Mouse (Mus musculus) adrenal gland, postnatal 25 days (tissue): ENCODE results near the gene Gm38392. TPM values are rescaled to one million over a fixed set of nuclear protein-coding genes. Genes with fewer than 3 reads are reported as not detected.

Source experiments
- DNase-seq: peaks from one replicate; pipeline ENCODE4 v3.0.0; 2021; ENCODE audit warnings: mixed read lengths
- microRNA-seq, 2 experiments: library from miRNA; unstranded; fragments of <30 nt; microRNA quantifications; one replicate each; pipeline ENCODE4 v1.2.0; 2021
- total RNA-seq: library from RNA; stranded (reverse); gene quantifications from 2 replicates; pipeline ENCODE4 v1.2.3, GENCODE M21; 2021

Gene Gm38392
- total RNA-seq, 1 experiment from 2014 or later = 1.6 TPM

GRCm38 (mm10) chr3:88199541-88200110 is 87.4 kb downstream of the Gm38392 start:
- no peak for DNase-seq

GRCm38 (mm10) chr3:88198505-88199020 is 88.4 kb downstream of the Gm38392 start:
- no peak for DNase-seq

- DNase-seq = no peak
Observed at GRCm38 (mm10) chr3:88197741-88198504, 89.1 kb downstream of the Gm38392 start.

Small RNA genes lying within 50 kb of the gene (microRNA-seq; reads per million reads assigned to microRNA genes)
- gene Gm25641 (0 reads per million in 2 experiments), gene Mir3093 (0 reads per million in 2 experiments), gene Mir9-1 (0 reads per million in 2 experiments)

Other genes starting within 250 kb of the Gm38392 start
- gene Gpatch4, start 244.1 kb downstream of the Gm38392 start, total RNA-seq = 14.1 and 23.4 TPM in 2 replicates
- gene Naxe, start 228.7 kb downstream of the Gm38392 start, total RNA-seq = 126 and 140 TPM in 2 replicates
- not detected in 2 replicates for gene Ttc24, start 208.9 kb downstream of the Gm38392 start, total RNA-seq
- 4.5 and 5.9 TPM in 2 replicates for gene Iqgap3, start 205.2 kb downstream of the Gm38392 start, total RNA-seq
- gene Mef2d, start 144.8 kb downstream of the Gm38392 start, total RNA-seq = 104 TPM in 2 replicates
- 4.0 and 4.4 TPM in 2 replicates for gene Rhbg, start 32.5 kb downstream of the Gm38392 start, total RNA-seq
- gene Tsacc, start 9.8 kb upstream of the Gm38392 start, total RNA-seq = 8.9 and 11.3 TPM in 2 replicates
- 277 and 284 TPM in 2 replicates for gene Cct3, start 9.9 kb upstream of the Gm38392 start, total RNA-seq
- 183 and 214 TPM in 2 replicates for gene Glmp, start 37.8 kb upstream of the Gm38392 start, total RNA-seq
- gene Tmem79, start 48.9 kb upstream of the Gm38392 start, total RNA-seq = 6.6 and 7.8 TPM in 2 replicates
- gene Smg5, start 49.0 kb upstream of the Gm38392 start, total RNA-seq = 55.3 and 59.1 TPM in 2 replicates
- 1.6 and 1.9 TPM in 2 replicates for gene Paqr6, start 77.4 kb upstream of the Gm38392 start, total RNA-seq
- 0.79 and 2.3 TPM in 2 replicates for gene Bglap3, start 85.5 kb upstream of the Gm38392 start, total RNA-seq
- gene Bglap2, start 91.5 kb upstream of the Gm38392 start, total RNA-seq = 1.0 TPM in 1 of 2 replicates, not detected in the other
- gene Bglap, start 97.3 kb upstream of the Gm38392 start, total RNA-seq = 4.3 TPM in 1 of 2 replicates, not detected in the other
- gene Pmf1, start 123.1 kb upstream of the Gm38392 start, total RNA-seq = 34.9 and 41.2 TPM in 2 replicates
- gene Slc25a44, start 137.9 kb upstream of the Gm38392 start, total RNA-seq = 42.9 and 45.9 TPM in 2 replicates
- gene Sema4a, start 174.0 kb upstream of the Gm38392 start, total RNA-seq = 6.0 and 6.2 TPM in 2 replicates
- 90.6 and 91.1 TPM in 2 replicates for gene Lmna, start 222.7 kb upstream of the Gm38392 start, total RNA-seq
- 3.3 and 3.5 TPM in 2 replicates for gene Mex3a, start 245.2 kb upstream of the Gm38392 start, total RNA-seq